Mouse (Mus musculus): ENCODE measurements at regions not wholly inside any gene's neighbourhood (a gene's known extent, or its start where the extent isn't known, plus 50 kb on each side); places are given as distances from the start of the nearest gene placed in this dataset.

GRCm38 (mm10) chr10:17177503-17178278 lies 545.3 kb upstream of the Cited2 start:
- intact Hi-C loops (cut with DNase I): no loop called here
- DNase-seq: no peak

DNA sequence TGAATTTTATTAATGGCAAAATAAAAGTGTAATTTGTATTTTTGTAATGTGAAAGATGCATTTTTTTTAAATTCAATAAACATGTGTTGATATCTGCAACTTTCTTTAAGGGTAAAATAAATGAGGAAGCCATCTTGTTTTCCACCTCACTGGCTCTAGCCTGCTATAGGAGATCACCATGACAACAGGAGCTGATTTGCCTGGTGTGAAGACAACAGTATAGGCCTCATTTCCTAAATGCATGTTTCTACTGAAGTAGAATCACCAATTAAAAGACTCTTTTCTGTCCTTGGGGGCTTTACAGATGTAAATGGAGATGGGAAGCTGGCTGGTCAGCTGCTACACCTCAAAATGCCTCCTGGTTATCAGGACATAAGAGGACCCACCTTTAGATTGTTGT lies 544.4 kb upstream of the Cited2 start:
- DNase-seq: no peak
- intact Hi-C loops (cut with DNase I): no loop called here

DNA sequence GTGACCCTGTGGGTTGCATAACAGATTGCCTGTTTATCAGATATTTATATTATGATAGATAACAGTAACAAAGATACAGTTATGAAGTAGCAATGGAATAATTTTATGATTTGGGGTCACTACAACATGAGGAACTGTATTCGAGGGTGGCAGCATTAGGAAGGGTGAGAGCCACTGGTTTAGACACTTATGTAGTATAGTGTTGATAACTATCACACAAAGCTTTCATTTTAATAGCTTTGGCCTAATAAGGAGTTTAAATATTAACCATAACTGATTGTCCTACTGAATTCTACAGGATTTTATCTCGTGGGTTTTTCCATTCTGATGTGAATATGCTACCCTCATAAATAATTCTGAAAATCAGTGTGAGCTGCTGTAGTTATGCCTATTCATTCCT lies 538.6 kb upstream of the Cited2 start:
- no peak for DNase-seq
- intact Hi-C loops (cut with DNase I): no loop called here

- DNase-seq: peak in 1 of 2 experiments; percentile 2
- intact Hi-C loops (cut with DNase I): no loop called here
Measured at GRCm38 (mm10) chr10:17196205-17196604, 526.8 kb upstream of the Cited2 start.

GRCm38 (mm10) chr10:17196636-17197035 lies 526.4 kb upstream of the Cited2 start:
- no peak for DNase-seq
- intact Hi-C loops (cut with DNase I): no loop called here

DNA sequence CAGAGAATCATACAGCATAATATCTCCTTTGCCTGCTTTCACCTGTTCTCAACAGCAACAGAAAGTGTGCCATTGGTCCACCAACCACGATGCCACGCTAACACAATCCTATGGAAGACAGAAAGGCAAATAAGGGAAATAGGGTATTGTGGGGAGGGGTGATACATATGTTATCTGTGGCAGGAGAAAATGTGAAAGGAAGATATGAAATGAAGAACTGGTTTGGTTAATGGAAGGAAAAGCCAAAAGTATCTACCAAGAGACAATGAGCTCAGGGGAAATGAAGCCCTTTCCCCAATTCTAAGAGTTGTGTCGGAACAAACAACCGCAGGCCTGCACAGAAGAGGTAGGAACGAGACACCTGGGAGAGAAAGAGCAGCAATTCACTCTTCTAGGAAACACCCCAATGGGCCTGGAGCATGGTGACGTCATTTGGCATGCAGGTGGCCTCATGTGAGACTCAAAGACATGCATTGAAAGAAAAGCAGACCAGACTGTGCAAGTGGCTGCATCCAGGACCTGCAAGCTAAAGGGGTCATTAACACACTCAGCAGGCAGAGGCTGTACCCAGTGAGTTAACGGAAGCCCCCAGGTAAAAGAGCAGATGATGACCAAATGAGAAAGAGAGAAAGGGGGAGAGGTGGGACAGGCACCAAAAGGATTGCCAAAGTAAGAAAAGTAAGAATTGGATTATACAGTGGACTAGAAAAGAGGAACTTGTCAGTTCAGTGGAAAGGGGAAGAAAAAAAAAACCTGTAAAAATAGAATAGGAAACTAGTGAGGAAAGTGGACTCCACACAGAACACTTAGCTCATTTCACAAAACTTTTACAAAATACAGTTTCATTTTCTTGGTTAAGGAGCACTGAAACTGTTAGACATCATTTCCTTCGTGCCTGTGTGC lies 522.2 kb upstream of the Cited2 start:
- DNase-seq: no peak
- intact Hi-C loops (cut with DNase I): no loop called here

GRCm38 (mm10) chr10:17201427-17201745 lies 521.6 kb upstream of the Cited2 start:
- intact Hi-C loops (cut with DNase I): no loop called here
- DNase-seq: no peak

DNA sequence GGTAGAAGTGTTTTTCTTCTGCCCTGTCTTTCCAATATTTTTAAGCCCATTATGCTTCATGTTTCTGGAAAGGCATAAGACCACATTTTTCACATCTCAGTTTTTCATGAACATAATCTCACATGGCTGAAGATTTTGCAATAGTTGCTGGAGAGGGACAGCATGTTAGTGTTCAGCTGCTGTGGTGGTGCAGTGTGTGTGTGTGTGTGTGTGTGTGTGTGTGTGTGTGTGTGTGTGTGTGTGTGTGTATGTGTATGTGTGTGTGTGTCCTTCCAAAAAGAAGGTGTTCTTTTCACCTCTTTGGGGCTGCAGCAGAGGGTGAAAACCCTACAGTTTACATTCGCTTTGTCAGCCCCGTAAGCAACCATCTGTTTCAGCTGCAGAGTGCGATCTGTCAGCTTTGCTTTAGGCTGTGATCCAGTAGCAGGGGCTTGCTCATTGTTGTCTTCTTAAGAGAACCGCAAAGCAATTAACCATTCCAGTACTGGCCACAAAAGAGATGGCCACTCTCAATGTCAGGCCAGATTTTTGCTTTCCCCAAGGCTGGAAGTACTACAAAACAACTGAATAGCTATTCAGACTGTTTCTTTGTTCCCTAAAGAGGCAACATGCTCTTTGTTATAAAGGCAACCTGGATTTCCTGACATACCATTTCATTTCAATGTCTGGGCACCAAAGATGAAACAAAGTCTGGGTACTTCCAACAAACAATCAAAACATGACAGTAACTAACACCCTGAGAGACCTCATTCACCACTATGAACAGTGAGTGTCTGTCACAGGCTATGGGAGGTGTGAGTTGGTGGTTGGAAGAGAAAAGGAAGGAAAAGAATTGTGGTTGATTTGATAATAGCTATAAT lies 520.2 kb upstream of the Cited2 start:
- intact Hi-C loops (cut with DNase I): no loop called here

DNA sequence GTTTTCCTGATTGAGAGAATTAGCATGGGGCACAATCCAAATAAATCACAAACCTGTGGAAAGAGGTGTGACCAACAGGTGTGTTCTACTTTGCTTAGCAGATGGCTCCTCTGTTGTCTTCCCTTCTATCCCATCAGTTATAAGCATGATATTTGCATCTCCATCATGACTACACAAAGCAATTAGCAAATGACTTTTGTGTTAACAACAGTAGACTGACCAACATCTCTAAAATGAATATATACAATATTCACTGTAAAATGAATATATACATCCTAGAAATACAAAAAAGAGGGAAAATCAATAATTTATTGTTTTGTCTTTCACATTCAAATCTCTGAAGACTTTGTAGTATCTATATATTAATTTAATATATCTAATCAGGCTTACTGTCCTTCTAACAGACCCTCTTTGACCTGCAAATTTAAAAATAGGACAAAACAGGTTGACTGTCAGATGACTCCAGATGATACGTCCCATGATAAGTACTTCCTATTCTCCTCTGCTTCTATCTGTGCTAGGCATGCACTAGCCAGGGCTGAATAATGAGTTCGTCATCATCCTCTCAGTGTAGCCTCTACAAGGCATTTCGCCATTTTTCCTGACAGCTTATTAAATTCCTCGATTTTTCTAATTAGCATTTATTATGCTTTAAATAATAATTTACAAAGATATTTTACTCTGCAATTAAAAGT lies 519.5 kb upstream of the Cited2 start:
- intact Hi-C loops (cut with DNase I): no loop called here
- no peak for DNase-seq

More for the DNA sequence above, 520.2 kb upstream of the Cited2 start:
- DNase-seq: no peak

DNA sequence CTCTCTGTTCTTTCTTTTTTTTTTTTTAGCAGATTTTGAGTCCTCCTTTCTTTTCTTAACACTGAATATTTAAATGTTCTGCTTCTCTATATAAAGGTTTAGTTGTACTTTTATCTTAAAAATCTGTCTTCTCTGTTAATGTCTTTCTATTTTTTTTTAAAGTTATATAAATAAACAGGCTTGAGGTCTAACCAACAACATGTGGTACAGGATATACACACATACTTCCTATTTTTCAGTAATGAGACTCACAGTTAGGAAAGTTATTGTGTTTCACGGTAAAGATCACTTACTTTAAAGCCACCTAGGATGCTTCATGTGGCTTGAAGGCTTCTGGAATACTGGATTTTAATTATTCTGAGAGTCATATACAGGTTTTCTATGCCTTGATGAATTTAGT lies 518.9 kb upstream of the Cited2 start:
- intact Hi-C loops (cut with DNase I): no loop called here
- DNase-seq: no peak

GRCm38 (mm10) chr10:17212551-17213309 lies 510.3 kb upstream of the Cited2 start:
- intact Hi-C loops (cut with DNase I): no loop called here

DNA sequence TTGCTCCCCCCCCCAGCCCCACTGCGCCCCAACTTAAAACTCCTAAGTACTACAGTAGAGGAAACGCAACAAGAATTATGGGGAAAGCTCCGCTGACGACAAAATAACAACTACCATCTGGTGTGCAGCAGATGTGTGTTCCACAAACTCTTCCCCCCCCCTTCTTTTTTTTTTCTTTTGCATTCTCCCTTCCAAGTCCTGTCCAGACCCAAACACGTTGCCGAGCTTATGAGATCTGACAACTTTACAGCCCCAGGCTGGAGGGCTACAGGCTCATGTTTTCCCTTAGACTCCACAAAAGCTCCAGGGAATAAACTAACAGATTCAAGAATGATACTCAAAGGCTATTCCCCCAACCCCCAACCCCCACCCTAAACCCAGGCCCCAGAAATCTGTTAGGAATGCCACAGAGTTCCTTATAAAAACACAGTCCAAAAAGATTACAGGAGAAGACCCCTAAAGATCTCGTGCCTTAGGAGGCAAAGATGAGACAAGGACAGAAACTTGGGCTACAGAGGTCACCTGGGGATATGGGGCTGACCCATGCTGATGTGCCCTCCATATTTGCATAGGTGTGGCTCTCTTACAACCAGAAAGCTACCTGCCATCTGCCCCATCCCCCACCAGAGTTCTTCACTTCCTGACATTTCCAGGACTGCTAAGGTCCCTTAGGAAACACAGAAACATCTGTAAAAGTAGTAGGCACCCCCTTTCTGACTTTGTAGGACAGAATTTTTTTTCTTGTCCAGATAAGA lies 509.5 kb upstream of the Cited2 start:
- intact Hi-C loops (cut with DNase I): no loop called here
- no peak for DNase-seq

More at GRCm38 (mm10) chr10:17212551-17213309, 510.3 kb upstream of the Cited2 start:
- DNase-seq: no peak

GRCm38 (mm10) chr10:17214065-17214440 lies 509.0 kb upstream of the Cited2 start:
- intact Hi-C loops (cut with DNase I): no loop called here
- DNase-seq: no peak

GRCm38 (mm10) chr10:17215029-17215428 lies 508.0 kb upstream of the Cited2 start:
- intact Hi-C loops (cut with DNase I): no loop called here
- DNase-seq: no peak

DNA sequence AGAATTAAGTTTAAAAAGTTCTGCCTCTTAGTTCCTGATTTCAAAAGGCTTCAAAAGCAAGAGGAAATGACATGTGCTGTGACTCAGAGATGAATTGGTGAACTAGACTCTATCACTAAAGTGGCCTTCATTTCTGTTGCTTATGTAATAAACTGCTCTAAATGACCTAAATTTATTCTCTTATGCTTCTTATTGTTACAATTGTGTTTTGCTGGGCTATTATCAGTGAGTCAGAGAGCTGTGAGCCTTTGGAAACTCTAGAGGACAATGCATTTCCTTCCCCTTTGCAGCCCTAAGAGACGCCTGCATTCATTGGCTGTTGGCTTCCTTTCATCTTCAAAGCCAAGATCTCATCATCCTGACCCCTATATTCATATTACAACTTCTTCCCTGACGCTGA lies 501.5 kb upstream of the Cited2 start:
- DNase-seq: no peak
- intact Hi-C loops (cut with DNase I): no loop called here

DNA sequence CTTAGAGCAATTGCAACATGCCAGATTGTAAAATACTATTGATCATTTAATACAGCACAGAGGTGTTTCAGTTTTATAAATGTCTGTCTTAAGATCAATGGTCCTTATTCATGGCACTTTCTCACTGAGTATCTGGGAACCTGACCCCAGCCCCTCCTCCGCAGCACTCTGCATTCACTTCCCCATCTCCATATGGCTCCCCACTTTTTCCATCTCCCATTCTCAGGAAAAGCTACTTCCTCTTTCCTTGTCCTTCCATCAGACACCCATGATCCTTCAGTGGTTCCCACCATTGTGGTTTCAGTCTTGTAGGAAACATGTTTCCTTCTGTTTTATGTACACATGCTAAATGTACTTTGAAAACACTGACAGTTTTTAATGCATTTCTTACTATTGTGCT lies 497.3 kb upstream of the Cited2 start:
- DNase-seq: no peak
- intact Hi-C loops (cut with DNase I): no loop called here

DNA sequence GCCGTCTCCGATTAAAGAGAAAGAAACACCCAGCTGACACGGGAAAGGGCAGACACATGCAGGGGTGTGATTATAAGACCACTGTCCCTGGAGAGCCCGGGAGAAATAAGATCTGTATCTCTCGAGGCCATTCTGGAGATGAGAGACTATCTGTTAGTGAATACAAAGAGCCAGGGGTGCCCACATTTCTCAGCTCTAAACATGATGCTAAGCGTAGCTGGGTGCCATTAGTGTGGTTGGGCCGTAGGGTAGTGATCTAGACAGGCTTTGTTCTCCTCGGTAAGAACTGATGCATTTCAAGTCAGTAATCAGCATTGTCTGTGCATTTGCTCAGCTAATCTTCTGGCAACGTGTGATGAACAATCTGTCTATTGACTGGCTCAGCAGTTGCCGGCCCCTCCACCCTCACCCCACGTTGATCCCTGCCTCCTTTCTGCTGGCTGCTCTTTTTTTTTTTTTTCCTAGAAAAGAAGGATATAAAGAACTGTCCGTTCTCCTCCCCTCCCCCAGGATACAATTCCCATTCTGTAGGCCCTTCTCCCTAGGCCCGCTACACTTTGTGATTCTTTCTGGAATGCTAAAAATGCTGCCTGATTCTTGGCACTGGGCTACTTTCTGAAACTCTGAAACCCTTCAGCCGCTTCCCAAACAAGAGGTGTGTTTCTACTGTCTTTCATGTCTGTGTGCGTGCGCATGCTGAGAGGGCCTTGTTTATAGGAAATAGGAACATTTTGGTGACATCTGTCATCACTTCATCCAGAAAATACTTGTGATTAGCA lies 492.8 kb upstream of the Cited2 start:
- DNase-seq: peak in 1 of 2 experiments; percentile 16
- intact Hi-C loops (cut with DNase I): no loop called here
